Mouse (Mus musculus) adrenal gland (tissue): ENCODE data around the gene Gm11172.

ENCODE experiments used
- intact Hi-C: fragments of 180-260 bp; cut with DNase I; formaldehyde crosslinking; loops from one replicate; pipeline ENCODE4 v1.15.1; 2025
- long read RNA-seq, 2 experiments: library from polyadenylated mRNA; unstranded; transcript quantifications; one replicate each; pipeline ENCODE4 v2.0.0; 2020; ENCODE audit warnings: borderline replicate concordance in 1 of 2; ENCODE audit not compliant: insufficient replicate concordance in 1 of 2

Gene Gm11172
- long read RNA-seq, experiment 1, result 0 reads
- long read RNA-seq, experiment 2, result 0 reads

DNA sequence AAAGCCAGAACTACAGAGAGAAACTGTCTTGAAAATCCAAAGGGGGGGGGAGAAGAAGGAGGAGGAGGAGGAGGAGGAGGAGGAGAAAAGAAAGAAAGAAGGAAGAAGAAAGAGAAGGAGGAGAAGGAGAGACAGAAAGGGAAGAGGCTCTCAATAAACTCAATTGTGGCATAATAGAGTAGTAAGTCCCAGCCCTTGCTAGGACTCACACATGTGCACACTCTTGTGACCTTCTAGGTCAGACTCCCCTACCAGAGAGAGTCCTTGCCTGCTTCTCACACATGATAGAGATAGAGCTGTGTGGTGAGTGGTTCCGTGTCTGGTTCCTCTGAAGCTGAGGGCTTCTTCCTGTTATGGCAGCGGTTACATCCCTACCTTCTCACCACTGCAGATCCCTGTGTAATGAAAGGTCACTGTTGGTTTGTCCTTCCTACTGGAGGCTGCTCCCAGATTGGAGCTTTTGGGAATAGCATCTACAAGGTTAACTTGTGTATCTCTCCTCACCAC, at the start of gene Gm11172:
Gm11172 (plus strand) TSS at position 51 of the 507 bp plus-strand sequence.
- intact Hi-C loops, result no loop called here

GRCm38 (mm10) chr16:10763540-10764264, 49.0 kb upstream of the Gm11172 start:
- intact Hi-C loops, result no loop called here

DNA sequence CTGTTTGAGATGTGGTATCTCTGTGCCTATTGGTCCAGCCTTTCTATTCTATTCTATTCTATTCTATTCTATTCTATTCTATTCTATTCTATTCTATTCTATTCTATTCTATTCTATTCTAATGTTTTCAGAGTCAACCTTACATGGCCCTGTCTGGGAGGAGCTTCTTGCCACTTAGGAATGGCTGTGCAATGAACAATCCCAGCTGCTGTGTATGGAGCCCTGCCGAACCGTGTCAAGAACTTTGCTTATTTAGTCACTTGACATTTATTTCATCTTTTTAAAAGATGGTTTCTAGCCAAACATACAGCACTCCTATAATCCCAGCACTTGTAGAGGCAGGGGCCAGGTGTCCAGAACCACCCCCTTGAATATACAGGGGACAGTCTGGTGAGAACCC, 48.4 kb upstream of the Gm11172 start:
- intact Hi-C loops, result no loop called here

DNA sequence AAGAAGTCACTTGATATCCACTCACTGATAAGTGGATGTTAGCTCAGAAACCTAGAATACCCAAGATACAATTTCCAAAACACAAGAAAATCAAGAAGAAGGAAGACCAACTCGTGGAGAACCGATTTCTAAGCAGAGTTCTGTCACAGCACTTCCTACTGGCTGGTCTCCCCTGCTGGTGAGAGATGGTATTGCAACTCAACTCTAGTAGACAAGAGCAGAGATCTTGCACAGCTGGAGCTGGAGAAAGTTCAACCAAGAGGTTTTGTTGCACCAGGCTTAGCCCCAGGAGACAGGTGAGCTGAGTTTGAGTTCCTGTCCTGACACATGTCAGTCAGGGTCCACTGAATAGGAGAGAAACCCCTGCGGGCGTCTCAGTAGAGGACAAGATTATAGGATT, 45.6 kb upstream of the Gm11172 start:
- intact Hi-C loops, result no loop called here

- intact Hi-C loops, result no loop called here
Observed at GRCm38 (mm10) chr16:10768821-10769220, 43.9 kb upstream of the Gm11172 start.

GRCm38 (mm10) chr16:10769661-10770060, 43.1 kb upstream of the Gm11172 start:
- intact Hi-C loops, result no loop called here

GRCm38 (mm10) chr16:10770531-10771325, 42.0 kb upstream of the Gm11172 start:
- intact Hi-C loops, result no loop called here

DNA sequence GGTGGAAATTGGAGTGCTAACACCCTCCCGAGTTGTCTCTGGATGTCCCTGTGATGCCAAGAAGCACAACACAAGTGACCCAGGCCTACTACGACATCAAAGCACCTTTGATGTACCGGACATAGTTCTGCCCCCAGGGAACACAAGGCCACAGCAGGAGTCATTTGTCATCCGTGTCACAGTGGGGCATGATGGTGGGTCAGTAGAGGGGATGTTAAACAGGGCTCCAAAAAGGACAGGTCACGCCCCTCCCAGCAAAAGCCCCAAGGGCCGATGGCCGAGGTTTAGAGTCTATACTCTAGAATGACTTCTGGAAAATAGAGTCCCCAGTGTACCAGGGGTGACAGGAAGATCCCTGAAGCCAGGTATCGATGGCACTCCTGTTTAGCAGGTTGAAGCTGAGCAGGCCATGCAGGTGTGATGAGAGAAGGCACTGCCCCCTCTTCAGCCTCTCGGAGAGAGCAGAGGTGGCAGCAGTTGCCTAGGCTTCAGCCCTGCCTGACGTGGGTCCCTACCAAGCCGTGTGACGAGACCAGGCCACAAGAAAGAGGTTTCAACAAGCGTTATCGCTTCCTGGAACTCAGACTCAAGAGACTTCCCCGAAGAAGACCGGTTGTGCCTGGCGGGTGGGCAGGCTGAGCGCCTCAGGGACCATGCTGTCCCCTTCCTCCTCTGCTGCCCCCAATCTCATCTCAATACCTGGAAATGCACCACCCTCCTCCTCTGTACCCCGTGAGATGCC, 40.8 kb upstream of the Gm11172 start:
- intact Hi-C loops, result no loop called here

DNA sequence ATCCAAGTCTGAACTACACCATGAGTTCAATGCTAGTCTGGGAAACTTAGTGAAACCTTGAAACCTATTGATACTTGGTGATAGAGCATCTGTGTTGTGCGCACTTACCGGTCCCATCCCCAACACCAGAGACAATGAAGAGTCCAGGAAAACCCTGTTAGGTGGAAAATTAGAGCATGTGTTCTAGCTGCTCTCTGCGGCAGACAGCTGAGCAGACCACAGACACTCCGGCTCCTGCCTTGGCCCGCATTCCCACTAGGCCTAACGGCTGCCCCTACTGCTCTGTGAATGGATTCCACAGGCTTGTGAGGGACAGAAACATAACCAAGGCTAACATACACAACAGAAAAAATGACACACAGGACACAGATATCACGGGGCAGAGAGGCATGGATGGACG, 39.2 kb upstream of the Gm11172 start:
- intact Hi-C loops, result no loop called here

- intact Hi-C loops, result no loop called here
Observed at GRCm38 (mm10) chr16:10774726-10775125, 38.0 kb upstream of the Gm11172 start.

- intact Hi-C loops, result no loop called here
Observed at GRCm38 (mm10) chr16:10776322-10776721, 36.4 kb upstream of the Gm11172 start.

DNA sequence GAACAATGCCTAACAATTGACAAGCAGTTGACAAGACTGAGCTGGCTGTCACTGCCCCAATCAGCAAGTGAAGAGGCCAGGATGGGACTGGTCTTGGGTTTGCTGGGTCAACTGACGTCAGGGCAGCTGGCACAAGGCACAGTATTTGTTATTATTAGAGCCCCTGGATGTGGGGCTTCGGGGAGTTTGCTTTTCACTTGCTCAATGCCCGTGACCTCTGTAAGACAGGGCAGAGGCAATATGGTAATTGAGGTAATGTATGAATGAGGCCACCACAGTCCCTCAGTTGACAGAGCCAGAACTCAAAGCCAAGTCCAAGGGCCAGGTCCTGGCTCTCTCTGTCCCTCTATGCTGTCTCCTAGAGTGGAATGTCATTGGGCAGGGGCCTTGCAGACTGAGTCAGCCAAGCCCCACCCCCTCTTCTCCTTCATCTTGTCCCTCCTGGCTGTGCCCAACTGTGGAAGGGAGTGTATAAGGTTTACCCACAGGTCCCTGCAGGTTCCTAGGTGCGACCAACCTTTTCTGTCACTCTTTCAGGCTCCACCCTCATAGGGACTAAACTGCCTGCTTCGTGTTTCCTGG, 35.0 kb upstream of the Gm11172 start:
- intact Hi-C loops, result no loop called here

GRCm38 (mm10) chr16:10780631-10781120, 32.0 kb upstream of the Gm11172 start:
- intact Hi-C loops, result loop anchor here (5.0 to 10.0 kb wide), 3 partner anchors 64 to 208 kb away; no protein-coding TSS in a partner anchor

- intact Hi-C loops, result loop anchor here (5.0 to 10.0 kb wide), 3 partner anchors 63 to 210 kb away; no protein-coding TSS in a partner anchor
Observed at GRCm38 (mm10) chr16:10781862-10782371, 30.8 kb upstream of the Gm11172 start.

GRCm38 (mm10) chr16:10782377-10783151, 30.2 kb upstream of the Gm11172 start:
- intact Hi-C loops, result loop anchor here (5.0 to 10.0 kb wide), 3 partner anchors 62 to 210 kb away; no protein-coding TSS in a partner anchor

- intact Hi-C loops, result loop anchor here (5.0 to 10.0 kb wide), 3 partner anchors 62 to 211 kb away; no protein-coding TSS in a partner anchor
Observed at GRCm38 (mm10) chr16:10783152-10783434, 29.6 kb upstream of the Gm11172 start.

- intact Hi-C loops, result loop anchor here (5.0 to 10.0 kb wide), 3 partner anchors 61 to 211 kb away; no protein-coding TSS in a partner anchor
Observed at GRCm38 (mm10) chr16:10783451-10783850, 29.3 kb upstream of the Gm11172 start.

- intact Hi-C loops, result loop anchor here (5.0 to 10.0 kb wide), 3 partner anchors 61 to 212 kb away; no protein-coding TSS in a partner anchor
Observed at GRCm38 (mm10) chr16:10783883-10784792, 28.6 kb upstream of the Gm11172 start.
